Mouse (Mus musculus) forelimb bud, embryonic 11.5 days (tissue): ENCODE data around the gene Camk2b.
"Not testable (repeated sequence)": the region's sequence is repeated elsewhere in the genome, so short reads cannot be mapped to it uniquely, and the experiment has no call there.

Experiments used
- DNase-seq: peaks from one replicate; pipeline ENCODE4 v3.0.0-alpha.2; 2012; ENCODE audit warnings: low read depth, low spot score

Camk2b gene

DNA sequence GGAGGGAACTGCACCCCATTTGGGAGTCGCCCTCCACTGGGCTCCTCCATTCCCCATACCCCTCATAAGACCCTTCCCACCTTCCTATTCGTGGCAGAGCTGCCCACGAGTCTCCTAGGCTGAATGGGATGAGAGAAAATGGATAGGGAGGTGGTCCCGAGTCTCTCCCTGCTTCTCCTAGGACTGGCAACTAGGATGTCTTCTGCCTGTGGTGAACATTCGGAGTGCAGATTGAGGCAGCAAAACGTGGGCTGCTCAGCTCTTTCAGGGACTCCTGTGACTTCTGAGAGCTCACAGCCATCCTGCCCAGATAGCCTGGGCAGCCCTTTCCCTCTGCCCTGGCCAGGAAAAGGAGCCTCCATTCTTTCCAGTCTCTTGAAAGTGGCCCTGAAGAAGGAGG, at the start of gene Camk2b:
Camk2b (minus strand) TSS at position 187 of the 400 bp plus-strand sequence.
- DNase-seq, result no peak

DNA sequence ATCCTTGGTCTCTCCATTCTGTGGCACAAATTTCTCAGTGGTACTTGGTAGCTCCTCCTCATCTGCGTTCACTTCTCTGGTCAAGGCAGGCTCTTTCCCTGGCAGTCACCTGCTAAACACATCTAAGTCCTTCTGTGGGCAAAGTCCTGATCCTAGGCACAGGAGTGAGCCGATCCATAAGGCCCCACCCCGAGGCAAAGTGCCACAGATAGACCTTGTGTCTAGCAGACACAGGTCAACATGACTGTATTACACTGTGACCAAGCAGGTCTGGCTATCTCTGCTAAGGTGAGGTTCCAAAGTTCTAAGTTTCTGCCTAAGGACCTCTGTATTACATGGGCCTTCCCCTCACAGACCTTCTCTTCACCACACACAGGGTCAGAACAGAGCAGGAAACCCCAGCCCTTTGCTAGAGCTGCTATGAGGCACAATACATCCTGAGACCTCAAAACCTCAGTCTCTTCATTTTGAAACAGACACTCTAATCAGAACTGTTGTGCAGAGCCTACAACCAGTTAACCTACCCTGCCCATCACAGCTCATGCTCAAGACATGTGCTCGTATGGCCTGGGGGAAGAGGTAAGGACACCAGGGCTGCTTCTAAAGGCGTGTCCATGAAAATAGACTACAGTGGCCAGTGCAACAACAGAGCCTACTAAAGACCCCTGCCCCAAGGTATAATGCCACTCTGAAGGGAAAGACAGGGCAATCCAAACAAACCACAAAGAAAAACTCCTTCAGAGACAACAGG, 45.7 kb upstream of the Camk2b start:
- no peak for DNase-seq

GRCm38 (mm10) chr11:6109990-6110389, 43.8 kb upstream of the Camk2b start:
- no peak for DNase-seq

DNA sequence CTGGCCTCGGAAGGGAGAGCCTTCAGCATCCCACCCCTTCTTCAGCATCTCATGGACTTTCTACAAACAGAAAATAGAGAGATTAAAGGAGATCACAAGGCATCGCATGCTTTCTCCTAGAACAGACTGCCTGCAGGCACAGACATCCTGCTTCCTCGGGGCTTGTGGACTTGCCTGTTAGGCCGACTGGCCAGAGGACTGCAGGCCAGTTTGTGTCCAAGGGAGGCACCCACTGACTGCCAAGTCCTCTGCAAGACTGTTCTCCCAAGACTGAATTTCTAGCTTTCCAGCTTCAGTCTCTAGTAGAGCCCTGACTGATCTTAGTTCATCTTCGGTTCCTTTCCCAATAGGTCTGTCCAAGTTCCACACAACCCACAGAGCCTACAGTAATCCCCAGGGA, 42.1 kb upstream of the Camk2b start:
- DNase-seq, result no peak

DNA sequence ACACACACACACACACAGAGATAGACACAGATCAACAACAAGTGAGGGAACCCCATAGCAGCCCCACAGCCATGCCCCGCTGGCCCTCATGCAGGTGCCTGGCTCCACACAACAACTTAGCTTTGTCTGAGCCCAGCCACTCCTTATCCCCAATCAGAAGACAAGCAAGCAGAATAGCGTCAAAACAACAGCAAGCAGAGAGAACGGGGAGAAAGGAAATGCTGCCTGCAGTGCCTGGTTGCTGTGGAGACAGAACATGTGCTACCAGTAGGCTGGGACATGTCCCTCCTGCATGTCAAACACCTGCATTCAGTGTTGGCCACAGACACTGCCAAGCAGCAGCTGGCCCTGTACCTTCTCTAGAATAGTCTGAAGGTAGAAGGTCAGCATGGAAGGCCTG, 41.6 kb upstream of the Camk2b start:
- no peak for DNase-seq

GRCm38 (mm10) chr11:6104734-6105133, 38.6 kb upstream of the Camk2b start:
- no peak for DNase-seq

GRCm38 (mm10) chr11:6096637-6097036, 30.5 kb upstream of the Camk2b start:
- not testable (repeated sequence) for DNase-seq

- no peak for DNase-seq
Observed at GRCm38 (mm10) chr11:6086991-6087390, 20.8 kb upstream of the Camk2b start.

DNA sequence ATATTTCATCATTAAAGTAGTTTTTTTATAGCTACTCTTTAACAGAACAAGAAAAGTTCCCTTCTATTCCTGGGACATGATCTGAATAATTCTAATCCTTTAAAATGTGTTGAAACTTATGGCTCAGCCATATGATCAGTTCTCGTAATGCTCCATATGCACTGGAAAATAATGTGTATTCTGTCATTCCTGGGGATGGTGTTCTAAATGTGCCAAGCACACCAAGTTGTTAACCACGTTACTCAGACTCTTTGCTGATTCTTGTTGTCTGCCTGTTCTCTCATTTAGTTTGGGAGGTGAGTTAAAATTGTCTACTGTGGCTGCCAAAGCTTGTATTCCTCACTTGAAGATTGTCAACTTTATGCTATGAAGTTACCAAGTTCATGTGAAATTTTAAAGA, 12.6 kb upstream of the Camk2b start:
- no peak for DNase-seq

- DNase-seq, result no peak
Observed at GRCm38 (mm10) chr11:6075618-6076066, 9.5 kb upstream of the Camk2b start.

DNA sequence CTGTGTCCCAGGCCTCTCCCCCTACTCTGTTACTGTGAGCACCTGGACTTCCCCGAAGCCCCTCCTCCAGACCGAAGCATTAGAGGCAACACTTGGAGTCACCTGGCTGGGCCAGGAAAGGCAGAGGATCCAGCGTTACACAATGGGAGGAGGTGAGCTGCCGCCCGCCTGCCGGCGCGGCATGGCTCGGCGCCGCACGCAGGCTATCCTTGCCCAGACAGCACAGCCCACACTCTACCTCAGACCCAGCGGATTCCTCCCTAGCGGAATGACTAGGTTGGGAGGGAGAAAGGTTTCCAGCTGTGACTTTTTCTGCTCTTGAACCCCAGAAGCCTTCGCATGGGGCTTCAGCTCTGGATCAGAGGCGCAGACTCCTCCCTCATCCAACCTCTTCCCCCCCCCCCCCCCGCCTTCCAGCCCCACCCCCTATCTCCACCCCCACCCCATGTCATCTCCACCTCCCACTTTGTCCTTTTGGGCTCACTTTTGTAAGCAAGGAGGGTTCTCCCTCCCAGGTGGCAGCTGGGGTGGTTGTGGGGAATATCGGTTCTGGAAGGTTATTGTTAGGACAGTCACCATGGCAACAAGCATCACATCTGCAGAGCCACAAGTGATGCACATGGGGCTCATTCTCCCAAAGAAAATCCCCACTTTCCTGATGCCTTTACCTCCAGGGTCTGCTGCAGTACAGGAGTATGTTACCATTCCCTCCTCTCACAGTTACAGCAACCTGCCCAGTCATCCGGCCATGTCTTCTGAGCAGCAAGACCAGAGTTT, 2.2 kb upstream of the Camk2b start:
- peak; percentile 59 for DNase-seq

- DNase-seq, result no peak
Observed at GRCm38 (mm10) chr11:6067160-6067559, 998 bp upstream of the Camk2b start.

DNA sequence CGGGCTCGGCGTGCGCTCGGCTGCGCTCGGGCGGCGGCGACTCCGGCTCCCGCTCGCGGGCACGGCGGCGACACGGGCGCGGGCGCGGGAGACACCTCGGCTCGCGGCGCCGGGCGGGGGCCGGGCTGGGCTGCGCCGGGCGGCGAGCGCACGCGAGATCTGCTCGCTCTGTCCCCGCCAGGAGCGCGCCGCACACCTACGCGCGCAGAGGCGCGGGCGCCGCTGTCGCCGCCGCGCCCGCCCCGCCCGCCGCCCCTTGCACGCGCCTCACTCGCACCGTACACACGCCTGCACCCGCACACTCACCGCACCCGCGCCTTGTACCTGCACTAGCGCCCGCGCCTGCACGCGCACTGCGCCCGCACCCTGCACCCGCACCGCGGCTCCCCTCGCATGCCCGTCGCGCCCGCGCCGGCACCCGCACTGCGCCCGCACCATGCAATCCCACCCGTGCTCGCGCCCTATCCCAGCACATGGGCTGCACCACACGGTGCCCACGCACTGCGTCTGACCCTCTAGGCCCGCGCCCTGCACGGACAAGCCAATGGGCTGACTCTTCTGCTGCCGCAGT, 526 bp downstream of the Camk2b start:
- no peak for DNase-seq

- no peak for DNase-seq
Observed at GRCm38 (mm10) chr11:6065046-6065521, 1.1 kb downstream of the Camk2b start.

DNA sequence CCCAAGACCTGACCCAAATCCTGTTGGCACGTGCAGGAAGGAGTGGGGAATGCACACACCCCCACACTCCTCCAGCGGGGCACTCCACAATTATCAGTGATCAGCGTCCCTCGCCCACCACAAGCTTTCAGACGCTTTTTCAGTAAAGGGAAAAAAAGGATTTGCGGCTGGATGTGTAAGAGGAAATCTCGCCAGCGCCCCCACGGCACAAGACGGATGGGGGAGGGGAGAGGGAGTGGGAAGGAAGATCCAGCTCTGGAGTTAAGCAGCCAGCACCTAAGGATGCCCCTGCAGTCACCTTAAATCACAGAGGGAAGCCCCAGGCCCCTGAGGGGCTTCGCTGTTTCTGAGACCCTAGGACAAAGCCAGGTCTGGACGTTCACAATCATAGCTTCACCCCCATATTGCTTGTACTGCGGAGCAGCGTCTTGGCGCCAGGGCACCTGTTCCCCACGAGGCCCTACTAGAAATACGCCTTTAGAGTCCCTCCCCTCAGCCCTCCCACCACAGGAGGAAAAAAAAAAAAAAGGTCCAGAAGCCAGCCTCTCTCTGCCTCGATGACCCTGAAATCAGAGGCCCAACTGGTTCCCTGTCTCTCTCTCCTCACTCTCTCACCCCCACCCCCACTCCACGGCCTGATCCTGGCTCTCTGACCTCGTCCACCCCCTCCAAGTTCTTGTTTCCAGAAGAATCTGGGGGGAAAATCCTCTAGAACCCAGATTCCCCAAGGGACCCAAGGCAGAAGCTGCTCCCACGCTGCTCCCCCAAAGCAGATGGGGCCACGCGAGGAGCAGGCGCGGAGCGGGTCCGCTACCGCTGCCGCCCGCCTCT, 1.7 kb downstream of the Camk2b start:
- DNase-seq, result no peak

- DNase-seq, result no peak
Observed at GRCm38 (mm10) chr11:6063501-6064214, 2.5 kb downstream of the Camk2b start.

- no peak for DNase-seq
Observed at GRCm38 (mm10) chr11:6063065-6063464, 3.1 kb downstream of the Camk2b start.

GRCm38 (mm10) chr11:6062329-6062728, 3.8 kb downstream of the Camk2b start:
- DNase-seq, result no peak

GRCm38 (mm10) chr11:6061891-6062290, 4.3 kb downstream of the Camk2b start:
- DNase-seq, result no peak

DNA sequence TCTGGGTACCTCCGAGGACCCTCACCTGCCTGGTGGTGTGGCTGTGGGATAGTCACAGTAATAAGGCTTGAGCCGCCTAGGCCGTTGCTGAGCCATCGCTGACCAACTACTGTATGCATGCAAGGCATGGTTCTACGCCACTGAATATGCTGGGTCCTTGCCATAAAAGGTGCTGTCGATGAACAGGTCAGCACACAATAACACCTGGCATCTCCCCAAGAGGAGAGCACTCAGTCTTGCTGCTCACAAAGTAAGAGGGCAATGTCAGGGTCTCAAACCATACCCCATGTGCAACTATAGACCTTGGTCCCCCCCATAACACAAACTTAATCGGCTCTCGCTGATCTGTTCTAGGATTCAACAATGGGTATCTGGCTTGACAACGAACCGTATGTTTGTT, 7.0 kb downstream of the Camk2b start:
- no peak for DNase-seq

DNA sequence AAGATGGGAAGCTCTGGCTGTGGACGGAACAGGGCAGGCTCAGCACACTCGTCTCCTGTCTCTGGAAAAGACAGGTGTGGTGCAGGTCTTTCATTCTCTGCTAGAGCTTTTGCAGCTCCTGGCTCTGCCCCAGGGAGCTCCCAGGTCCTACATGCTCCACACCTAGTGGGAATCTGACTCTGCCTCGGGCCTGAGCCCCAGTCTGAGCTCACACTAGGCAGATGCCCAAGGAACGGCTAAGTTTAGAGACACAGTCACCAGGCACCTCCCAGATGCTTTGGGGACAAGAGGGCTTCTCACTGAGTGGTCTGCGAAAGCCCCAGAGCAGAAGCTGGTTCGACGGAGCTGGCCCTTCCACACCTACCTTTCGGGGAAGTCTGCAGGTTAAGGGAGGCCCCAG, 12.8 kb downstream of the Camk2b start:
- DNase-seq, result no peak
